Mouse (Mus musculus) intestine, postnatal 0 days (tissue): ENCODE data around the gene Metrnl. TPM values are rescaled to one million over a fixed set of nuclear protein-coding genes. Genes with fewer than 3 reads are reported as not detected.

Experiments
- ATAC-seq: fragments of 200-750 bp; cut with Nextera tagmentation; 2 replicates; pipeline ENCODE4 v1.8.0; 2017; ENCODE audit warnings: mild to moderate bottlenecking, moderate TSS enrichment, moderate library complexity
- H3K27ac ChIP-seq: fragments of 300-500 bp; sonication (generic); 2 replicates; pipeline ENCODE4 v1.5.1; 2014; ENCODE audit warnings: mild to moderate bottlenecking, low read depth, low read length, moderate library complexity
- H3K27me3 ChIP-seq: fragments of 300-500 bp; sonication (generic); replicated peaks from 2 replicates; pipeline ENCODE4 v1.6.1; 2014; ENCODE audit warnings: low read length, mixed read lengths; ENCODE audit not compliant: control insufficient read depth, insufficient read depth
- H3K36me3 ChIP-seq: fragments of 300-500 bp; sonication (generic); 2 replicates; pipeline ENCODE4 v1.6.1; 2014; ENCODE audit warnings: mild to moderate bottlenecking, moderate library complexity; ENCODE audit not compliant: control insufficient read depth, insufficient read depth
- H3K4me1 ChIP-seq: fragments of 300-500 bp; sonication (generic); replicated peaks from 2 replicates; pipeline ENCODE4 v1.6.1; 2014; ENCODE audit warnings: antibody characterized with exemption, low read length, mixed read lengths; ENCODE audit not compliant: control insufficient read depth, insufficient read depth
- H3K4me2 ChIP-seq: fragments of 300-500 bp; sonication (generic); replicated peaks from 2 replicates; pipeline ENCODE4 v1.6.1; 2014; ENCODE audit warnings: low read depth, mild to moderate bottlenecking, moderate library complexity
- H3K4me3 ChIP-seq: fragments of 300-500 bp; sonication (generic); 2 replicates; pipeline ENCODE4 v1.5.1; 2014; ENCODE audit warnings: low read depth, low read length
- H3K9ac ChIP-seq: fragments of 300-500 bp; sonication (generic); 2 replicates; pipeline ENCODE4 v1.6.1; 2014; ENCODE audit warnings: mild to moderate bottlenecking, low read depth, low read length
- H3K9me3 ChIP-seq: fragments of 300-500 bp; sonication (generic); 2 replicates; pipeline ENCODE4 v1.6.1; 2016; ENCODE audit warnings: mixed run types; ENCODE audit not compliant: control insufficient read depth
- CTCF ChIP-seq: sonication (generic); IDR thresholded peaks from 2 replicates; pipeline ENCODE4 v1.5.1; 2016; ENCODE audit warnings: low read depth, mild to moderate bottlenecking, control low read depth, antibody characterized with exemption, moderate library complexity
- WGBS: fragments of 180-500 bp; shearing (Covaris S2); extraction: QIAGEN DNeasy Blood & Tissue Kit; methylation state at CpG from one replicate; pipeline ENCODE4 v1.1.7; 2014; 5-methylcytosine and 5-hydroxymethylcytosine counted together
- polyA plus RNA-seq: library from polyadenylated mRNA; unstranded; fragments of >200 nt; fragmentation: Nextera tagmentation; extraction: Ambion mirVana; gene quantifications from 2 replicates; pipeline ENCODE4 v1.2.1, GENCODE M21; 2015

Gene Metrnl
- polyA plus RNA-seq, 1 experiment from 2014 or later, result 50.9 TPM

DNA sequence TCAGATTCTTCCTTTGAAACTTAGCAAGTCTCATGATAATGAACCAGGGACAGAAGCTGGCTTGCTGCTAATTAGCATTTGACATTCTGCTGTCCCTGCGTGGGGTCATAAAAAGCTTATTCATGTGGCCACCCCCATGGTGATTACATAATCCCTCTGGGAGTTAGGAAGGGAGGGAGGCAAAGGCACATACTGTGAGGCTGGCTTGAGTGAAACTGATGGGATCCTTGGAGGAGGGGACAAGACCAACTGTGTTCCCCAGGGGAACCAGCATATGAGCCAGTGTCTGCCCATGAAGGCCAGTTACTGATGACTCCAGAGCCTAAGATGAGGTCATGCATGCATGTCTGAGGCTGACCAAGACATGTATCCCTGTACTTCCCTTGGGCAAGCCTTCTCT, 33.5 kb downstream of the Metrnl start:
- no peak overlapping the region for H3K27ac ChIP-seq
- no peaks in the 10 kb centered on the region for H3K27me3 ChIP-seq
- WGBS, result 14% methylated on average over 1 of the region's 1 CpGs
- H3K9me3 ChIP-seq, result no peaks in the 10 kb centered on the region
- H3K4me3 ChIP-seq, result no peak overlapping the region
- no peak for TF ChIP-seq CTCF
- H3K4me2 ChIP-seq, result no peak overlapping the region
- no peak overlapping the region for H3K9ac ChIP-seq
- no peaks in the 10 kb centered on the region for H3K4me1 ChIP-seq
- no peak for ATAC-seq
- H3K36me3 ChIP-seq, result no peaks in the 10 kb centered on the region

DNA sequence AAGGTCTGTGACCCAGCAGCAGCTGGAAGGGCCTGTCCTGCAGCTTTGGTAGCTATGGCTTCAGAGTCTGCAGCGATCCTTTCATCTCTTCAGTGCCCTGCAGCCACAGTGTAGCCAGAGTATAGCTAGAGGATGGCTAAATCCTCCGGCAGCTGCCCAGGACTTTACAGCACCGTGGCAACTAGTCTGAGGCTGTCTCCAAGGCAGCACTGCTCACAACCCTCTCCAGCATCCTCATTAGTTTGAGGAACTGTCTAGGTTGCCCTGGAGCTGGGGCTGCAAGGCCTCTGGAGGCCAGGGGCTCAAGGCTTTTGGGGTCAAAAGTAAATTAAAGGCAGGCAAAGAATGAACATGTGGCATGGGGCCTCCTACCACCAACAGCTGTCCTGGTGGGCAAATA, 37.3 kb downstream of the Metrnl start:
- no peak for ATAC-seq
- H3K4me2 ChIP-seq, result no peak overlapping the region
- 46% methylated on average over 3 of the region's 3 CpGs for WGBS
- H3K9ac ChIP-seq, result no peak overlapping the region
- H3K27me3 ChIP-seq, result no peaks in the 10 kb centered on the region
- H3K9me3 ChIP-seq, result no peaks in the 10 kb centered on the region
- TF ChIP-seq CTCF, result no peak
- H3K4me1 ChIP-seq, result peaks cover 13% of the 10 kb centered on the region
- H3K4me3 ChIP-seq, result no peak overlapping the region
- H3K36me3 ChIP-seq, result no peaks in the 10 kb centered on the region
- H3K27ac ChIP-seq, result no peak overlapping the region

DNA sequence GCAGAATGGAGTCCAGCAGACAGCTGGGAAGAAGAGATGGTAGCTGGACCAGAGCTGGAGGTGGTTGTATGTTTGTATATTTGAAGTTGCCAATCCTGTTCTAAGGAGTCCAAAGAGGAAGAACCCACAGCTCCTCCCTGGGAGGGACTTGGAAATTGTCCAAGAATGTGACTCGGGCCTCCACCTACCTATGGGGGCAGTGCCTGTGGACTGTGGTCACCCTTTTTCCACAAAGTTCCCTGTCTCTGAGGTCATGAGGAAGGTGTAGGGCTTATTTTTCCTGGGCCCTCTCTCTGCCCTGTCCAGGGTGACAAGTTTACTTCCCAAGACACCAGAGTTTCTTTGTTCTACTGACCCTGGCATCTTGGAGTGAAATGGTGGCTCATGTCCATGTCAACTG, 39.6 kb downstream of the Metrnl start:
- Histone ChIP-seq H3K4me2 (no peak overlapping the region), H3K27me3 (no peaks in the 10 kb centered on the region), H3K9ac (no peak overlapping the region), H3K27ac (peak overlapping the region; percentile 93), H3K36me3 (no peaks in the 10 kb centered on the region), H3K4me1 (peaks cover 16% of the 10 kb centered on the region), H3K4me3 (no peak overlapping the region), H3K9me3 (no peaks in the 10 kb centered on the region)
- ATAC-seq, result peak; percentile 82
- TF ChIP-seq CTCF, result no peak
- 0% methylated on average over 1 of the region's 1 CpGs for WGBS

DNA sequence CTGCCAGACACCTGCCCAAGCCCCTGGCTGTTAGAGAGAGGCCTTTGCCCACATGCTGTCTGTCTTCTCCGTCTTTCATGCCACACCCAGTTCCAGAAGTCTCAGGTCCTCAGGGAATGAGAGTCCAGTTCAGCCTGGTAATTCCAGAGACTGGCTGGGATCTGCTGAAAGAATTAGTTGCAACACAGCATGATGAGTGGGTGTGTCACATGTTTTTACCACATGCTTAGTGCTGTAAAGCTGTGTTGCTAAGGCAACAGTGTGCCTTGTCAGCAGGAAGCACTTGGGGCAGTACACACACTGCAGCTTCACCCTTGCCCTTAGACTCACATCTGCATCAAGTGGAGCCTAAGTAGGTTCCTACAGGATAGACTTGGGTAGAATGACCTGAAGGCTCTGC, 40.1 kb downstream of the Metrnl start:
- ATAC-seq, result peak; percentile 93
- H3K27me3 ChIP-seq, result no peaks in the 10 kb centered on the region
- no peak overlapping the region for H3K9ac ChIP-seq
- peaks cover 16% of the 10 kb centered on the region for H3K4me1 ChIP-seq
- WGBS, result 22% methylated on average over 1 of the region's 1 CpGs
- no peaks in the 10 kb centered on the region for H3K36me3 ChIP-seq
- H3K4me2 ChIP-seq, result no peak overlapping the region
- H3K9me3 ChIP-seq, result no peaks in the 10 kb centered on the region
- peak overlapping the region; percentile 93 for H3K27ac ChIP-seq
- H3K4me3 ChIP-seq, result no peak overlapping the region
- no peak for TF ChIP-seq CTCF

DNA sequence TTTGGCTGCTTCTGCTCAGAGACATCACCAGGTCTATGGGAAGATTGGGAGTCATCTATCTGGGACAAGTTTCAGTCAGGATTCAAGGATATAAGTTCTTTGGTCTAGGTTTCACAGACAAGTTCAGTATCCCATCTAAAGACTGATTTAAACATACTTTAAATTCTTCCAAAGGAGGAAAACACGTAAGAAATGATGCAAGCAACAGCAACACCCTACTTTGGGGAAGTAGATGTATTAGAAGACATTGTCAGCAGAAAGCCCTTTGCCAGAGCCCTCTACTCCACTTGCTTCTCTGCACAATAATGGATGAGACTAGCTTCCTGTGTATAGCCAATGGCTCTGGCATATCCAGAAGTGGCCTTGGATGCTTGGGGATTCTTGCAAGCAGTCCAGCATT, 41.8 kb downstream of the Metrnl start:
- TF ChIP-seq CTCF, result no peak
- Histone ChIP-seq H3K27ac (no peak overlapping the region), H3K4me3 (no peak overlapping the region), H3K4me1 (peaks cover 16% of the 10 kb centered on the region), H3K9ac (no peak overlapping the region), H3K27me3 (no peaks in the 10 kb centered on the region), H3K9me3 (no peaks in the 10 kb centered on the region), H3K4me2 (no peak overlapping the region), H3K36me3 (no peaks in the 10 kb centered on the region)
- ATAC-seq, result no peak
- WGBS, result 69% methylated on average over 1 of the region's 1 CpGs

DNA sequence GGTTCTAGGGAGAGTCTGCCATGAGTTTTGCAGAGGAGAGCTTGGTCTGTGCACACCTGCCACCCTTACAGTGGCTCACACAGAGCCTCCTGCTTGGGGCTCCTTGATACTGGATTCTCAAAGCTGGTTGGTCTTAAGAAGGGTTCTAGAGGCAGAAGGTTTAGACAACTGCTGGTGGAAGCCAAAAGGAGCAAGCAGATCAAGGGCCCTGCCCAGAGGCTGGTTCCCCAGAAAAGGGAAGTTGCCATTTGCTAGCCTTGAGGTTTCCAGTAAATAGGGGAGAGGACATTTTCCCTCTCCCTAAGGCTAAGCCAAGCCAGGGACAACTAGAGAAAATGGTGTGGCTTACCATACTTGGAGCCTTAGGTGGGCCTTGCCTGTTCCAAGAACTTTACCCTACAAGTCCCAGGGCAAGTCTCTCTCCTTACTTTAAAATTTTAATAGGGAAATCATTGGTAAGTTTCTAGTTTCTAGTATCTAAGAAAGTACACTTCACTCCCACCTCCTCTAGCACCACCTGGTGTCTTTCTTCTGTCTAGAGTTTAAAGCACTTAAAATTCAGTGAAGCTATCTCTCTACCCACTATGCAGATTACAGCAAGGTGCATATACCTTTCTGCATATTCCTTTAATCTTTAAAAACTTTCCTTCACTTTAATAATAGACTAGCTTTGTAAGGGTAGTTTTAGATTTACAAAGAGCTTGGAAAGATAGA, 42.7 kb downstream of the Metrnl start:
- Histone ChIP-seq H3K4me1 (peaks cover 16% of the 10 kb centered on the region), H3K27me3 (no peaks in the 10 kb centered on the region), H3K36me3 (no peaks in the 10 kb centered on the region), H3K4me2 (no peak overlapping the region), H3K9ac (no peak overlapping the region), H3K4me3 (no peak overlapping the region), H3K9me3 (no peaks in the 10 kb centered on the region), H3K27ac (no peak overlapping the region)
- peak; percentile 67 for TF ChIP-seq CTCF
- ATAC-seq, result no peak
